Mouse (Mus musculus) liver, embryonic 15.5 days (tissue): ENCODE measurements around the gene Cpm. TPM values are rescaled to one million over a fixed set of nuclear protein-coding genes. Genes with fewer than 3 reads are reported as not detected.

Experiments
- ATAC-seq: fragments of 200-750 bp; cut with Nextera tagmentation; 2 replicates; pipeline ENCODE4 v1.8.0; 2017; ENCODE audit warnings: moderate number of reproducible peaks, mild to moderate bottlenecking, moderate library complexity; ENCODE audit not compliant: insufficient read depth
- H3K27ac ChIP-seq: fragments of 300-500 bp; sonication (generic); replicated peaks from 2 replicates; pipeline ENCODE4 v1.5.1; 2015; ENCODE audit warnings: mild to moderate bottlenecking, inconsistent platforms
- H3K27me3 ChIP-seq: fragments of 300-500 bp; sonication (generic); 2 replicates; pipeline ENCODE4 v1.6.1; 2015; ENCODE audit warnings: mild to moderate bottlenecking, inconsistent platforms
- H3K36me3 ChIP-seq: fragments of 300-500 bp; sonication (generic); replicated peaks from 2 replicates; pipeline ENCODE4 v1.6.1; 2015; ENCODE audit warnings: moderate library complexity, mild to moderate bottlenecking, inconsistent platforms
- H3K4me1 ChIP-seq: fragments of 300-500 bp; sonication (generic); replicated peaks from 2 replicates; pipeline ENCODE4 v1.6.1; 2015; ENCODE audit warnings: inconsistent platforms
- H3K4me2 ChIP-seq: fragments of 300-500 bp; sonication (generic); 2 replicates; pipeline ENCODE4 v1.6.1; 2015; ENCODE audit warnings: moderate library complexity, mild to moderate bottlenecking, inconsistent platforms
- H3K4me3 ChIP-seq: fragments of 300-500 bp; sonication (generic); replicated peaks from 2 replicates; pipeline ENCODE4 v1.5.1; 2015; ENCODE audit warnings: mild to moderate bottlenecking, inconsistent platforms
- H3K9ac ChIP-seq: fragments of 300-500 bp; sonication (generic); 2 replicates; pipeline ENCODE4 v1.6.1; 2015; ENCODE audit warnings: moderate library complexity, mild to moderate bottlenecking, inconsistent platforms
- H3K9me3 ChIP-seq: fragments of 300-500 bp; sonication (generic); replicated peaks from 2 replicates; pipeline ENCODE4 v1.6.1; 2016; ENCODE audit warnings: inconsistent platforms
- WGBS: fragments of 180-500 bp; shearing (Covaris S2); methylation state at CpG from one replicate; pipeline ENCODE4 v1.1.7; 2015; ENCODE audit warnings: mixed read lengths; ENCODE audit not compliant: insufficient replicate concordance; 5-methylcytosine and 5-hydroxymethylcytosine counted together
- polyA plus RNA-seq: library from polyadenylated mRNA; unstranded; fragments of >200 nt; fragmentation: Nextera tagmentation; extraction: Ambion mirVana; gene quantifications from 2 replicates; pipeline ENCODE4 v1.2.1, GENCODE M21; 2015

The Cpm gene
- polyA plus RNA-seq, 1 experiment from 2014 or later, result 15.7 TPM

DNA sequence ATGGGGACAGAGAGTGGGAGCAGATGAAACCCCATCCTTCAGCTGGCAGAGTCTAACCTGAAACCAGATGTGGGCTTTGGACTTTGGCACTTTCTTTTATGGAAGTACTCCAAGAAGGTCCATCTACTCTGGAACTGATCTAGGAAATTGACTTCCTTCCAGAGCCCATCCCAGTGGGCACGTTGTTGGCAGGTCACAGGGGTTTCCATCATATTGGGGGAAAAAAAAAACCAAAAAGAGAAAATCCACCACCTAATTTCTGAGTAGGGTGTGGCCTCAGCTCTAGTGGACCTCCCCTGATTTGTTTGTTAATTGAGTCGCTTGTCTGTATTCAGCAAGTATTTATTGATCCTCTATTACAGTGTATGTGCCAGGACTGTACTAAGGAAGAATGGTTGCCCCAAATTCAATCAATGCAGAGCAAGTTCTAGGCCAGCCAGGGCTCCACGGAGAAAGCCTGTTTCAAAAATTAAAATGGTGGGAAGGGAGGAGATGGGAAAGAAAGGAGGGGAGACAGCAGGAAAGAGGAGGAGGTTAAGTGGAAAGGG is 25.4 kb downstream of the Cpm start:
- no peaks in the 10 kb centered on the region for H3K9me3 ChIP-seq
- H3K4me2 ChIP-seq, result no peak overlapping the region

DNA sequence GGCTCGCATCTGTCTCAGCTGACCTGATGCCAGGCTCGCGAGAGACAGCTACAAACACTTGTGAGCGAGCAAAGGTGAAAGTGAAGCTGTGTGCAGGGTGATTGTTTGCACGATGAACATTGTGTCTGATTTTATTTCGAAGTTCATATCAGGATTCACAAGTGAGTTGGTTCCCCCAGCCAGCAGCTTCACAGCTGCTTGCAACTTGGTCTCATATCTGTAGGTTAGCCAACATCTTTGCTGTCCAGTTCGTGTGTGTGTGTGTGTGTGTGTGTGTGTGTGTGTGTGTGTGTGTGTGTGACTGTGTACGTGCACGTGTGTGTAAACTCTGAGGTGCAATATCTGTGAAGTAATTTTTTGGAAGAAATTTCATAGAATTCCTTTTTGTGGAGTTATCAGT is 26.2 kb downstream of the Cpm start:
- Histone ChIP-seq H3K27ac (no peak overlapping the region), H3K27me3 (no peaks in the 10 kb centered on the region), H3K4me3 (no peak overlapping the region), H3K4me2 (no peak overlapping the region), H3K4me1 (no peaks in the 10 kb centered on the region), H3K9ac (no peak overlapping the region), H3K9me3 (no peaks in the 10 kb centered on the region), H3K36me3 (no peaks in the 10 kb centered on the region)
- no peak for ATAC-seq
- 66% methylated on average over 9 of the region's 9 CpGs for WGBS

More for the DNA sequence above, 25.4 kb downstream of the Cpm start:
- Histone ChIP-seq H3K27me3 (no peaks in the 10 kb centered on the region), H3K4me1 (no peaks in the 10 kb centered on the region), H3K27ac (no peak overlapping the region), H3K9ac (no peak overlapping the region), H3K4me3 (no peak overlapping the region), H3K36me3 (no peaks in the 10 kb centered on the region)
- 55% methylated on average over 3 of the region's 3 CpGs for WGBS
- ATAC-seq, result no peak

DNA sequence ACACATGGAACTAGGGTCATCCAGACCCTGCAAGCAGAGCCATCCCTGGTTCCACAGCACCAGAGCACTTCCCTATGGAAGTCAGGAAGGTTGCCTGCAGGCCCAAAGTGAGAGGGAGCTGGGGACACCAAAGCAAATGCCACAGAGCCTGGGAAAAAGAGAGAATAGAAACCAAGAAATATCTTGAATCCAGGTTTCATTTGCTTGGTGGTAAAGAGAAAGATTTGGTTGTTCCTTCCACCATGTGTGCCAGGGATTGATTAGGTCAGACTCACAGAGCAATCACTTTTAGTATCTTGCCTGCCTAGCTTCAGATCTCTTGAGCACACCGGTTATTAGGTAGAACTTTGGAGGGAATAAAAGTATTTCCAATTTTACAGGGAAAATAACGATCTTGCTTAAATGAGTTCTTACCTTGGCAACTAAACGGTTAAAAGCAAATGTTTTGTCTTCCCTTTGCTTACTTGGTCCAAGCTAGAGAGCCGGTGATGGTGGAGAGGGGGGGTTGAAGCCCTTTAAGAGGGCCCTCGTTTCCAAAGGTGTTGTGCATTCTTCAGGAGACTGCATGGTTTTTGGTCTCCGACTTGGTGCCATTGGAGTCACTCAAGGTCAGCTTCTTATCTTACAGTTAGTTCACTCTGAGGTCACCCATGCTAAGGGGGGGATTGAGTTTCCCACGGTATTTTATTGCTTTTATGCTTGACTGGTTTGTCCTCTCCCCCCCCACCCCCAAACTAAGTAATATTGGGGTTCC is 26.8 kb downstream of the Cpm start:
- WGBS, result 47% methylated on average over 7 of the region's 7 CpGs
- Histone ChIP-seq H3K36me3 (no peaks in the 10 kb centered on the region), H3K4me3 (no peak overlapping the region), H3K4me2 (no peak overlapping the region), H3K9me3 (no peaks in the 10 kb centered on the region), H3K27ac (no peak overlapping the region), H3K27me3 (no peaks in the 10 kb centered on the region), H3K9ac (no peak overlapping the region), H3K4me1 (no peaks in the 10 kb centered on the region)
- no peak for ATAC-seq

DNA sequence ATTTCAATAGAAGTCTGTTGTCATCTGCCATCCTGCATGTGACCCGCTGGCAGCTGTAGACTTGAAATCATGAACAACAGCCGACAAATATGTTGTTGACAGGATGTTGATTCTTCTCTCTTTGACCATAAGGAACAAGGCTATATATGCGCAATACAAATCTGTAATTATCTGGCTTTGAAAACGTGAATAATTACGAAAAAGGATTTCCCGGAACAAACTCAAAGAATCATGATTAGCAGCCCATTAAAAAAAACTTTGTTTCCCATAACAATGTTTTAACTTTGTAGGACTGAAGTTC is 27.3 kb downstream of the Cpm start:
- Histone ChIP-seq H3K36me3 (no peaks in the 10 kb centered on the region), H3K4me1 (no peaks in the 10 kb centered on the region), H3K4me2 (no peak overlapping the region), H3K9me3 (no peaks in the 10 kb centered on the region), H3K9ac (no peak overlapping the region), H3K4me3 (no peak overlapping the region), H3K27ac (no peak overlapping the region), H3K27me3 (no peaks in the 10 kb centered on the region)
- ATAC-seq, result no peak
- 64% methylated on average over 6 of the region's 6 CpGs for WGBS

DNA sequence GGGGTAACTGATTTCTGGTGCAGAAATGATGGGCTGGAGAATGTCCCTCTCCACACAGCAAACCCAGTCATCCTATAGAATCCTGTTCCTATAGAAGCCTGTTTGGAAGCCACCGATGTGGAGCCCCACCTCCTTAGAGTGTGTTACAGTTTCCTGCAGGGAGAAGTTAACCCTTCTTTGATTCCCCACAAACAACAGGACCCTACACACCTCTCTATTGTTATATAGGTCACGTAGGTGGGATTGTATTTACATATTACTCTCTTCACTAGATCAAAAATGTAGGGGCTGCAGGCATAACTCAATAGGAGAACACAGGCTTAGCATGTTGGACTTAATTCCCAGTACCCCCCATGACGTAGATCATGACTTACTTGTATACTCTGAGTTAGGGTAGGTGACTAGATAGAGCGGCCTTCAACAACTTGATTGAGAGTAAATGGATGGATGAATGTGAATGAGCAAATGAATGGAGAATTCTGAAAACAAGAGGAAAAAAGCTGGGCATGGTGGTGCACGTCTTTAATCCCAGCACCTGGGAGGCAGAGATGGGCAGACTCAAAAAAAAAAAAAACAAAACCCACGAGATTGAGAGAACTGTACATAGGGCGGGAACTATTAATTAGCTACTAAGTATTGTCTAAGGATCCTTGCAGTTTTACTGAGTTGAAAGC is 27.8 kb downstream of the Cpm start:
- ATAC-seq, result no peak

DNA sequence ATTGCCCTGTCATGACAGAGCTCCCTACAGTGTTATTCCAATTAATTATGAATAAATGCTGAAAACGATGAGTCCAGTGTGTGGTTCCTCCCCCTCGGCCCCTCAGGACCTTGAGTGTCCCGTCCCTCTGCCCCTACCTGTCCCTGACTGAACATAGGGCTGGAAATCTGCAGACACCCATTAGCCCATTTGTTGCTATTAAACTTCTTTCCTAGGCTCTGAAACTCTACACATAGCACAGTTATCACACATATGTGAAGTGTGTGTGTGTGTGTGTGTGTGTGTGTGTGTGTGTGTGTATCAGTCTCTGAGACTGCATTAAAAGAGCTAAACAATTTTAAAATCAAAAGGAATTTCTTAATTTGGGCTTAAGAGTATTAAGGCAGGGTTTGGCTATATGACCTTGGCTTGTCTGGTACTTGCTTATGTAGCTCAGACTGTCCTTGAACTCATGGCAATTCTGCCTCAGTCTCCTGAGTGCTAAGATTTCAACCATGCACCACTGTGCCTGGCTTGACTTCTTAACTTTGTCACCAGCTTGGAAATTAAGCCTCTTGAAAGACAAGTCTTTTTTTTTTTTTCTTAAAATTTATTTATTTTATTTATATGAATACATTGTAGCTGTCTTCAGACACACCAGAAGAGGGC is 28.5 kb downstream of the Cpm start:
- Histone ChIP-seq H3K9ac (no peak overlapping the region), H3K27me3 (no peaks in the 10 kb centered on the region), H3K27ac (no peak overlapping the region), H3K36me3 (no peaks in the 10 kb centered on the region), H3K9me3 (no peaks in the 10 kb centered on the region), H3K4me2 (no peak overlapping the region), H3K4me1 (0 out of 2 replicates have a peak, but pooled peaks cover 2% of the 10 kb centered on the region), H3K4me3 (no peak overlapping the region)
- ATAC-seq, result no peak
- WGBS, result 60% methylated on average over 3 of the region's 3 CpGs

More for the DNA sequence above, 27.8 kb downstream of the Cpm start:
- no peak overlapping the region for H3K4me2 ChIP-seq
- H3K9ac ChIP-seq, result no peak overlapping the region
- no peak overlapping the region for H3K4me3 ChIP-seq
- 54% methylated on average over 7 of the region's 7 CpGs for WGBS
- no peaks in the 10 kb centered on the region for H3K4me1 ChIP-seq
- H3K27me3 ChIP-seq, result no peaks in the 10 kb centered on the region
- no peak overlapping the region for H3K27ac ChIP-seq
- no peaks in the 10 kb centered on the region for H3K36me3 ChIP-seq
- H3K9me3 ChIP-seq, result no peaks in the 10 kb centered on the region

DNA sequence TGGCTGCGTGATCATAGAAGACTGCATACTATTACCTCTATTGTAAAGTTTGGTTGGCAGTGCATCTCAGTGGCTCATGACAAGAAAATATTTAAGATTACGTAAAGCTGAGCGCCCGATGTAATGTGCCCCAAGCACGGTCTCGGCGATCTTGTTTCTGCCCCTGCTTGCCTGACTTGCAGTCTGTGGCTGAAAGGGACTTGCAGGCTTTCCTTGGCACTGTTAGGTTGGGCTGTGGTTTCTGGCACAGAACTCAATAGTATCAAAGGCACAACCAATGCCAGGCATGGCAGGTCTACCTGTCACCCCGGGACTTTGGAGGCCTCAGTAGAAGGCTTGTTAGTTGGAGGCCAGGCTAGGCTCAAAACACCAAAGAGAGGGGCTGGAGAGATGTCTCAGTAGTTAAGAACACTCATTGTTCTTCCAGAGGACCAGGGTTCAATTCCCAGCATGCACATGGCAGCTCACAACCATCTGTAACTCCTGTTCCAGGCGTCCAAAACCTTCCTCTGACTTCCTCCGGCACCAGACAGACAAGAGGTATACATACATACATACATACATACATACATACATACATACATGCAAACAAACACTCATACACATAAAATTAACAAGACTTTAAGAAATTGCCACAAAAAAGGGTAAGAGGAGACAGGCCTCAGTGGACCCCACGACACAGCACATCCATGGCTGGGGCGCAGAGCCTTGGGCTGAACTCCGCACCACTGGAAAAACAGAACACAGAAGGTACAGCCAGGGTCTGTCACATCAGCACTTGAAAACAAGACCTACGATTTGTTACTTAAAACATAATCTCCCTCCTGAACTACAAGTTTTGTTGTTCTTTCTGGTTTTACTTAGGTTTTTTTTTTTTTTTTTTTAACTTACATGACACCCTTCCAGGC is 29.5 kb downstream of the Cpm start:
- Histone ChIP-seq H3K27ac (no peak overlapping the region), H3K4me1 (0 out of 2 replicates have a peak, but pooled peaks cover 3% of the 10 kb centered on the region), H3K27me3 (no peaks in the 10 kb centered on the region), H3K4me2 (no peak overlapping the region), H3K9me3 (no peaks in the 10 kb centered on the region), H3K4me3 (no peak overlapping the region), H3K36me3 (no peaks in the 10 kb centered on the region), H3K9ac (no peak overlapping the region)
- ATAC-seq, result no peak
- 80% methylated on average over 14 of the region's 14 CpGs for WGBS

DNA sequence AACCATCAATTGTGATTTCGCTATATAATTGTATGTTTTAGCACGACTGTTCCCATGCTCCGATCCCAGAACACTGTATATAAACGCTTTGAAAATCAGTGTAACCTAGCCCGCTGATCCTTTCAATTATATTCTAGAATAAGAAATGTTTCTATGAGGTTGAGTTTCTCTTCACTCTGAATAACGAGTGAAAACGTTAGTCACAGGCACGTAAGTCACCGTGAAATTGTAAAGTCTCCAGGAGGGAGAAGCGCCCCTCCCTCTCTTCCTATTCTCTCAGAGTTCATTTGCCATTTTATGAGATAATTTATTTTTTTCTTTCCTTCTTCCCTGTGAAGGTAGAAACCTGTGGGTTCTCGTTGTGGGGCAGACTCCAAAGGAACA is 30.1 kb downstream of the Cpm start:
- no peak overlapping the region for H3K27ac ChIP-seq
- no peak overlapping the region for H3K4me3 ChIP-seq
- H3K9me3 ChIP-seq, result no peaks in the 10 kb centered on the region
- WGBS, result 69% methylated on average over 11 of the region's 11 CpGs
- H3K9ac ChIP-seq, result no peak overlapping the region
- H3K27me3 ChIP-seq, result no peaks in the 10 kb centered on the region
- 0 out of 2 replicates have a peak, but pooled peaks cover 3% of the 10 kb centered on the region for H3K4me1 ChIP-seq
- H3K36me3 ChIP-seq, result no peaks in the 10 kb centered on the region
- H3K4me2 ChIP-seq, result no peak overlapping the region
- ATAC-seq, result no peak

DNA sequence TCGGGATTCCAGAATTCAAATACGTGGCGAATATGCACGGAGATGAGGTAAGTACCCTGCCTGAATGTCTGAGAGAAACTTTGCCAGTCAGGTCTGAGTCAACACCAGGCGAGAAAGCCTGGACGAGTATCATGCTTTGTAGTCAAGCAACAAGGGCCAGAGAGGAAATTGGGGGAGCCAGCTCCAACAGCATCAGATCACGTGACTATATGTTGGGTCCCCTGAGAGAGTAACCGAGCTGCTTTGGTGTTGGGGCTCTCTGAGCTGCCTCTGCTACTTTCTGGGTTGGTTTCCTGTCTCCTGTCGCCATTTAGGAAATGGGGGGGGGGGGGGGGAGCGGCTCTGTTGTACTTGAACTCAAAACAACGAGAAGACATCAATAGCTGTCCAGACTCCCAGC is 30.5 kb downstream of the Cpm start:
- ATAC-seq, result no peak
- no peaks in the 10 kb centered on the region for H3K9me3 ChIP-seq
- no peak overlapping the region for H3K4me2 ChIP-seq
- WGBS, result 41% methylated on average over 11 of the region's 11 CpGs
- no peaks in the 10 kb centered on the region for H3K27me3 ChIP-seq
- H3K4me1 ChIP-seq, result 0 out of 2 replicates have a peak, but pooled peaks cover 3% of the 10 kb centered on the region
- no peak overlapping the region for H3K27ac ChIP-seq
- H3K4me3 ChIP-seq, result no peak overlapping the region
- no peaks in the 10 kb centered on the region for H3K36me3 ChIP-seq
- H3K9ac ChIP-seq, result no peak overlapping the region

DNA sequence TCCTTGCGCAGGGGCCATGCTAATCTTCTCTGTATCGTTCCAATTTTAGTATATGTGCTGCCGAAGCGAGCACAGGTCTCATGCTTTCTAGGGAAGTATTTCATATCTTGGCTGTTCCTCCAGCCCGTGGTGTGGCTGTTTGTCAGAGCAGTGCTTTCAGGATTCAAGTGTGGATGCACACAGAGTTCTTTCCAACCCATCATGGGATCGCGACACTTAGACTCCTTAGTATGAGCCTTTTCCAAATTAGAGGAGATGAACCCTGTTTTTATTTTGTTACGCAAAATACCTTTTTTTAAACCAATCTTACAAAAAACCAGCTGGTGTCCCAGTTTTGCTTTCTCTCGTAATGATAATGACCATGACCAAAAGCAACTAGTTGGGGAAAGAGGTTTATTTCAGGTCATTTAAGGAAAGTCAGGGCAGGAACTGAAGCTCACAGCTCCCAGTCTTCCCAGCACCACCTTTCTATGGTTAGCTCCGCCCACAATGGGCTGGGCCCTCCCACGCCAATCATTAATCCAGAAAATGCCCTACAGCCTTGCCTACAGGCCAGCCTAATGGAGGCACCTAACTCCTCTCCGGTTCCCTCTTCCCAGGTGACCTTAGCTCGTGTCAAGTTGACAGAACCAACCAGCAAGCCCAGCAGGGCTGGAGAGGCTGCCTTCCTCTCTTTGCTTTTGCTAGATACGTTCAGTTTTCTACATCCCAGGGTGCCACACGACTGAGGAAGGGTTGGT is 33.2 kb downstream of the Cpm start:
- Histone ChIP-seq H3K27ac (no peak overlapping the region), H3K4me2 (peak overlapping the region; percentile 38; the same call in 1 of the 2 replicates), H3K27me3 (no peaks in the 10 kb centered on the region), H3K36me3 (no peaks in the 10 kb centered on the region), H3K9me3 (no peaks in the 10 kb centered on the region), H3K4me3 (no peak overlapping the region), H3K4me1 (0 out of 2 replicates have a peak, but pooled peaks cover 3% of the 10 kb centered on the region), H3K9ac (no peak overlapping the region)
- WGBS, result 62% methylated on average over 15 of the region's 15 CpGs
- ATAC-seq, result peak; percentile 70
